Mouse (Mus musculus): Measurements from ENCODE around the gene Nfu1. TPM values are rescaled to one million over a fixed set of nuclear protein-coding genes. Genes with fewer than 3 reads are reported as not detected.

The Nfu1 gene
- total and polyA plus RNA-seq, 3 experiments: 111 to 123 TPM; not detected in 1

GRCm38 (mm10) chr6:87042004-87042336 lies 32.9 kb downstream of the Nfu1 start:
- no peak for DNase-seq (ENCODE audit: low read depth, low spot score)
- no peaks in the 10 kb centered on the region for H3K9me3 ChIP-seq (replicated peaks; ENCODE audit: insufficient read depth, low read length)
- peak overlapping the region; percentile 88 for H3K9ac ChIP-seq (ENCODE audit: control insufficient read depth, low read depth, low read length, poor library complexity, severe bottlenecking)
- H3K79me2 ChIP-seq (ENCODE audit: control insufficient read depth, insufficient read depth, low read length, poor library complexity): peaks cover 27% of the 10 kb centered on the region
- peak overlapping the region; percentile 52 to 99 for H3K4me3 ChIP-seq (ENCODE audit: control insufficient read depth in 1 of 2, insufficient read depth in 1 of 2, low read depth in 2 of 2, low read length in 2 of 2)
- H3K4me1 ChIP-seq (ENCODE audit: control insufficient read depth in 1 of 2, insufficient read depth in 2 of 2, low read length in 2 of 2): peaks cover 17 to 34% of the 10 kb centered on the region in 2 experiments
- H3K27ac ChIP-seq (ENCODE audit: control insufficient read depth, low read depth, low read length): peak overlapping the region; percentile 98
- peaks cover 3 to 36% of the 10 kb centered on the region in 2 experiments; a peak in 3 of 4 replicates for H3K36me3 ChIP-seq (ENCODE audit: control insufficient read depth in 1 of 2, insufficient read depth in 2 of 2, low read length in 2 of 2)
- H3K27me3 ChIP-seq (ENCODE audit: control insufficient read depth in 1 of 2, insufficient read depth in 2 of 2, low read length in 2 of 2): no peaks in the 10 kb centered on the region
- no peak for TF ChIP-seq ZKSCAN1 (IDR thresholded peaks at IDR 0.05; ENCODE audit: low read depth, low read length)
- TF ChIP-seq POLR2AphosphoS2 (IDR thresholded peaks at IDR 0.05; ENCODE audit: low read length): no peak
- no peak for TF ChIP-seq SMC3 (IDR thresholded peaks at IDR 0.05; ENCODE audit: low read depth, low read length)
- TF ChIP-seq MAX (IDR thresholded peaks at IDR 0.05; ENCODE audit: low read length): no peak; the same call in 1 of the 2 replicates
- TF ChIP-seq HCFC1 (IDR thresholded peaks at IDR 0.05; ENCODE audit: low read depth, low read length): no peak
- 0 out of 2 replicates have a peak, but pooled peaks have one; percentile 22 for TF ChIP-seq TCF12 (IDR thresholded peaks at IDR 0.05; ENCODE audit: low read depth, low read length)
- TF ChIP-seq ZMIZ1 (IDR thresholded peaks at IDR 0.05; ENCODE audit: low read depth, low read length): peak; percentile 7; the same call in 1 of the 2 replicates
- TF ChIP-seq USF1 (IDR thresholded peaks at IDR 0.05; ENCODE audit: low read depth, low read length): peak; percentile 17; the same call in 1 of the 2 replicates
- no peak for TF ChIP-seq USF2 (IDR thresholded peaks at IDR 0.05; ENCODE audit: borderline replicate concordance in 1 of 2, insufficient read depth in 1 of 2, low read depth in 1 of 2, low read length in 2 of 2)
- no peak for TF ChIP-seq ZC3H11A (IDR thresholded peaks at IDR 0.05; ENCODE audit: low read depth, low read length)
- TF ChIP-seq POLR2A (IDR thresholded peaks at IDR 0.05; ENCODE audit: control insufficient read depth in 1 of 2, insufficient read depth in 1 of 2, low read depth in 1 of 2, low read length in 2 of 2, poor library complexity in 1 of 2): no peak
- TF ChIP-seq BHLHE40 (IDR thresholded peaks at IDR 0.05; ENCODE audit: borderline replicate concordance, low read depth, low read length): no peak
- TF ChIP-seq ETS1 (IDR thresholded peaks at IDR 0.05; ENCODE audit: low read depth, low read length): peak; percentile 74
- no peak for TF ChIP-seq KAT2A (conservative IDR thresholded peaks at IDR 0.05; ENCODE audit: low read depth, low read length)
- no peak for TF ChIP-seq POLR2AphosphoS5 (IDR thresholded peaks at IDR 0.05; ENCODE audit: borderline replicate concordance, low read depth, low read length)
- TF ChIP-seq RAD21 (IDR thresholded peaks at IDR 0.05; ENCODE audit: low read depth, low read length): no peak
- TF ChIP-seq MYB (IDR thresholded peaks at IDR 0.05; ENCODE audit: low read depth, low read length): peak; percentile 56; the same call in 1 of the 2 replicates
- TF ChIP-seq NELFE (IDR thresholded peaks at IDR 0.05; ENCODE audit: low read depth, low read length): no peak
- peak; percentile 73 for TF ChIP-seq GATA1 (IDR thresholded peaks at IDR 0.05; ENCODE audit: low read depth, low read length)
- no peak for TF ChIP-seq MEF2A (IDR thresholded peaks at IDR 0.05; ENCODE audit: extremely low read depth, insufficient replicate concordance, low read depth, low read length, poor library complexity, severe bottlenecking)
- no peak for TF ChIP-seq CTCF (IDR thresholded peaks at IDR 0.05 in 2 of 3, conservative IDR thresholded peaks at IDR 0.05 in 1 of 3; ENCODE audit: control insufficient read depth in 1 of 3, insufficient read depth in 1 of 3, low read depth in 2 of 3, low read length in 3 of 3, poor library complexity in 1 of 3, severe bottlenecking in 1 of 3)
- TF ChIP-seq GABPA (IDR thresholded peaks at IDR 0.05; ENCODE audit: low read depth, low read length): no peak
- TF ChIP-seq CHD1 (IDR thresholded peaks at IDR 0.05; ENCODE audit: low read depth, low read length): no peak; the same call in 1 of the 2 replicates
- no peak for TF ChIP-seq MAZ (IDR thresholded peaks at IDR 0.05; ENCODE audit: low read depth, low read length)
- TF ChIP-seq TAL1 (IDR thresholded peaks at IDR 0.05; ENCODE audit: low read length): peak; percentile 10; the same call in 1 of the 2 replicates
- peak; percentile 42 for TF ChIP-seq SIN3A (IDR thresholded peaks at IDR 0.05; ENCODE audit: low read length)
- no peak for TF ChIP-seq MAFK (IDR thresholded peaks at IDR 0.05; ENCODE audit: borderline replicate concordance, low read depth, low read length)
- TF ChIP-seq RCOR1 (IDR thresholded peaks at IDR 0.05; ENCODE audit: low read depth, low read length): no peak
- TF ChIP-seq EP300 (IDR thresholded peaks at IDR 0.05; ENCODE audit: low read depth in 1 of 2, low read length in 2 of 2): peak in 1 of 2 experiments; percentile 66; a peak in 2 of 4 replicates
- TF ChIP-seq MXI1 (IDR thresholded peaks at IDR 0.05; ENCODE audit: low read depth, low read length): no peak
- no peak; the same call in 1 of the 2 replicates for TF ChIP-seq NRF1 (IDR thresholded peaks at IDR 0.05; ENCODE audit: insufficient read depth, low read depth, low read length, poor library complexity, severe bottlenecking)
- TF ChIP-seq ZNF384 (IDR thresholded peaks at IDR 0.05; ENCODE audit: low read depth, low read length): no peak
- no peak for TF ChIP-seq MYC (IDR thresholded peaks at IDR 0.05; ENCODE audit: low read depth, low read length)
- no peak for TF ChIP-seq ELF1 (IDR thresholded peaks at IDR 0.05; ENCODE audit: low read depth, low read length)
- TF ChIP-seq TBP (IDR thresholded peaks at IDR 0.05; ENCODE audit: low read depth, low read length): peak; percentile 82; the same call in 1 of the 2 replicates
- TF ChIP-seq E2F4 (IDR thresholded peaks at IDR 0.05; ENCODE audit: borderline replicate concordance, low read depth, low read length): no peak
- no peak for TF ChIP-seq UBTF (IDR thresholded peaks at IDR 0.05; ENCODE audit: borderline replicate concordance, insufficient read depth, low read depth, low read length)
- no peak for TF ChIP-seq CHD2 (IDR thresholded peaks at IDR 0.05; ENCODE audit: low read length)

Data from MEL (cell line).